Mouse (Mus musculus) erythroid progenitor cell, adult 5-6 weeks (primary cell): ENCODE measurements around the gene Spata13. TPM values are rescaled to one million over a fixed set of nuclear protein-coding genes. Genes with fewer than 3 reads are reported as not detected.
A peak's percentile ranks its signal among the peaks of the same experiment; 100 is the strongest.

ENCODE experiments used
- ATAC-seq: replicated peaks from 2 replicates; pipeline ENCODE4 v1.8.0; 2016; ENCODE audit warnings: moderate number of reproducible peaks, mild to moderate bottlenecking, moderate TSS enrichment, inconsistent platforms; ENCODE audit not compliant: poor library complexity, low FRiP score, severe bottlenecking
- total RNA-seq, 2 experiments: library from RNA; stranded (forward) in 1 of 2; stranded (reverse) in 1 of 2; fragments of 150-400 nt in 1 of 2; fragments of 186-747, 209-891 nt in 1 of 2; gene quantifications; 2 replicates each; pipeline versions ENCODE4 v1.2.3 to v1.2.4; 2015 to 2017; ENCODE audit warnings: low replicate concordance in 2 of 2

Spata13 gene
- total RNA-seq (2015; ENCODE audit: low replicate concordance) (20.5 and 30.6 TPM in 2 replicates), total RNA-seq (2017; ENCODE audit: low replicate concordance) (43.1 and 49.2 TPM in 2 replicates)

- peak; percentile 92 for ATAC-seq
Measured at GRCm38 (mm10) chr14:60633961-60634864, at the start of gene Spata13. TSS of gene Spata13 (plus strand) at chr14:60634001.

GRCm38 (mm10) chr14:60586687-60587453 lies 46.9 kb upstream of the Spata13 start:
- no peak for ATAC-seq

GRCm38 (mm10) chr14:60589001-60589400 lies 44.8 kb upstream of the Spata13 start:
- no peak for ATAC-seq

- ATAC-seq: no peak
Measured at GRCm38 (mm10) chr14:60592339-60592738, 41.5 kb upstream of the Spata13 start.

GRCm38 (mm10) chr14:60592822-60593221 lies 41.0 kb upstream of the Spata13 start:
- ATAC-seq: no peak

- no peak for ATAC-seq
Measured at GRCm38 (mm10) chr14:60597571-60597970, 36.2 kb upstream of the Spata13 start.

- no peak for ATAC-seq
Measured at GRCm38 (mm10) chr14:60599044-60599443, 34.8 kb upstream of the Spata13 start.

GRCm38 (mm10) chr14:60605564-60605963 lies 28.2 kb upstream of the Spata13 start:
- ATAC-seq: no peak

GRCm38 (mm10) chr14:60606194-60606593 lies 27.6 kb upstream of the Spata13 start:
- ATAC-seq: no peak

- ATAC-seq: no peak
Measured at GRCm38 (mm10) chr14:60607743-60608142, 26.1 kb upstream of the Spata13 start.

GRCm38 (mm10) chr14:60609160-60609559 lies 24.6 kb upstream of the Spata13 start:
- no peak for ATAC-seq

GRCm38 (mm10) chr14:60612671-60613070 lies 21.1 kb upstream of the Spata13 start:
- no peak for ATAC-seq

GRCm38 (mm10) chr14:60621076-60621475 lies 12.7 kb upstream of the Spata13 start:
- no peak for ATAC-seq

- no peak for ATAC-seq
Measured at GRCm38 (mm10) chr14:60625486-60625885, 8.3 kb upstream of the Spata13 start.

- ATAC-seq: no peak
Measured at GRCm38 (mm10) chr14:60629887-60630460, 3.8 kb upstream of the Spata13 start.

GRCm38 (mm10) chr14:60630981-60631380 lies 2.8 kb upstream of the Spata13 start:
- no peak for ATAC-seq

GRCm38 (mm10) chr14:60634877-60635771 lies 1.3 kb downstream of the Spata13 start:
- peak; percentile 34 for ATAC-seq

- no peak for ATAC-seq
Measured at GRCm38 (mm10) chr14:60635911-60636607, 2.3 kb downstream of the Spata13 start.

GRCm38 (mm10) chr14:60636608-60636980 lies 2.8 kb downstream of the Spata13 start:
- ATAC-seq: no peak
